Mouse (Mus musculus): ENCODE measurements around the gene Raph1.

Raph1 gene

GRCm38 (mm10) chr1:60566631-60567311, at the start of gene Raph1:
Gene Raph1, minus strand, starts transcription at chr1:60567104.
- DNase-seq (ENCODE audit: low spot score): peak; percentile 86

DNA sequence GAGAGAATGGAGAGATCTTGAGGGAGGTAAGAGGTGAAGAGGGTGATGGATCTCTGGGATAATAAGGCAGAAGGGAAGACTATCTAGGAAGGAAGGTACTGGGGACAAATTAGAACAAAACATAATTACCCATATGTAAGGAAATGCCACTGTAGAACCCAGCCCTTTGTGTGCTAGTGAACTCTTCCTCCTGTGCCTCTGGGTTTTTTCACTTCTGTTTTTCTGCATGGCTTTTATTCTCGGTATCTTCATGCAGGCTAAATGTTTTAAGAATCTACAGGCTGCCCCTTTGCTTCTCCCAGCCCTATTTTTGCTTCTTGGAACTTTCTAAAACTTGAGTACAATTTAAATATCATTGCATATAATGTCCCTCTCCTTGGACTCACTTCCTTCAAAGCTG, 48.8 kb upstream of the Raph1 start:
- DNase-seq (ENCODE audit: low spot score): no peak

GRCm38 (mm10) chr1:60614902-60615301, 48.0 kb upstream of the Raph1 start:
- DNase-seq (ENCODE audit: low spot score): no peak

DNA sequence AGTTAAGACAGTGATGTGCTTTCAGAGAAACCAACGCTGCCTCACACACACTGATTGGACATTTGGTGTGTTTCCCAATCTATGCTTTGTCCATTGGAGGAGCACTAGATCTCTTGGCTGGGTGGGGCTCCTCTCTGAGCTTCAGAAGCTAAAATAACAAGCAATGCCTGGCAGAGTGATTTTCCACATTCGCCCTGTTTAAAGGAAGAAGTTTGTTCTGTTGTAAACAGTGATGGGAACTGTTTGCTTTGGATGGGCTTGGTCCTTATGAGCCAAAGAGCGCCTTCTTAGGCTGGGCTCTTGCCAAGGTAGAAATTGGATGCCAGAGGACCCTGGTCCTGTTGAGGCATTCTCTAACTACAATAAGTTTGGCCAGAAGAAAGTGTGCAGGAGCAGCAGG, 45.1 kb upstream of the Raph1 start:
- DNase-seq (ENCODE audit: low spot score): no peak

- no peak for DNase-seq (ENCODE audit: low spot score)
These were observed 43.7 kb upstream of the Raph1 start for GRCm38 (mm10) chr1:60610631-60611030.

DNA sequence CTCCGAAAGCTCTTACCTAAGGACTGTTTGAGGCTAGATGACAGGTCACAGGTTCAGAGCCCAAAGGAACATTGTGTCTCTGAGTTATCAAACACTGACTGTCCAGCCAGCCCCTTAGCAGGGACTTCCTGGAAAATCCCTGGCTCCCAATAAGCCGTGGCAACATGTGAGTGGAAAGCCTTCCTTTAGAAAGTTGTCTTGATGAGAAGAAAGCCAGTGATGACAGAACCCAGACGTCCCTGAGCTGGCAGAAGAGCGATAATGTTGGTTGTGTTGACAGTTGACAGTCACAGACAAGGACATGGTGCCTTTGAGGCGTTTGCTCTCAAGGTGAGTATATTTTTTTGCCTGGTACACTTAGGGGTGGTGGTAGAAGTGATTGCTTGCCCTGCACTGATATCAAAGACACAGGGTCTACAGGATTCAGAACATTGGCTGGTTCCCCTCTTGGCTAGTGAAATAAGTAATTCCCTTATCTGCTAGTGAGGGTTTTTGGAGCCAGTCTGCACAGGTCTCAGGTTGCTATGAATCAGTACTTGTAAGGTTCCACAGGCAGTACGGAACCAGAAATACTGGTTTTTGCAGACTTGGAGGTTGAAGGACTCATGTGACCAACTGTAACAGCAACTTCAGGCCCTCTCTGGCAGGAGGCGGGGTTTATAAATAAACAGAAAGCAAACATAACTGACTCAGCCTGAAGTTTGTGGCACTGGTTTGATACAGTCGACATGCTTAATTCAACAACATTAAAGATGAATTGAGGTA, 42.3 kb upstream of the Raph1 start:
- DNase-seq (ENCODE audit: low spot score): no peak

GRCm38 (mm10) chr1:60604481-60605021, 37.6 kb upstream of the Raph1 start:
- DNase-seq (ENCODE audit: low spot score): no peak

- no peak for DNase-seq (ENCODE audit: low spot score)
These were observed 33.8 kb upstream of the Raph1 start for GRCm38 (mm10) chr1:60600682-60601081.

GRCm38 (mm10) chr1:60599926-60600325, 33.0 kb upstream of the Raph1 start:
- DNase-seq (ENCODE audit: low spot score): no peak

- DNase-seq (ENCODE audit: low spot score): no peak
These were observed 32.3 kb upstream of the Raph1 start for GRCm38 (mm10) chr1:60599013-60599701.

DNA sequence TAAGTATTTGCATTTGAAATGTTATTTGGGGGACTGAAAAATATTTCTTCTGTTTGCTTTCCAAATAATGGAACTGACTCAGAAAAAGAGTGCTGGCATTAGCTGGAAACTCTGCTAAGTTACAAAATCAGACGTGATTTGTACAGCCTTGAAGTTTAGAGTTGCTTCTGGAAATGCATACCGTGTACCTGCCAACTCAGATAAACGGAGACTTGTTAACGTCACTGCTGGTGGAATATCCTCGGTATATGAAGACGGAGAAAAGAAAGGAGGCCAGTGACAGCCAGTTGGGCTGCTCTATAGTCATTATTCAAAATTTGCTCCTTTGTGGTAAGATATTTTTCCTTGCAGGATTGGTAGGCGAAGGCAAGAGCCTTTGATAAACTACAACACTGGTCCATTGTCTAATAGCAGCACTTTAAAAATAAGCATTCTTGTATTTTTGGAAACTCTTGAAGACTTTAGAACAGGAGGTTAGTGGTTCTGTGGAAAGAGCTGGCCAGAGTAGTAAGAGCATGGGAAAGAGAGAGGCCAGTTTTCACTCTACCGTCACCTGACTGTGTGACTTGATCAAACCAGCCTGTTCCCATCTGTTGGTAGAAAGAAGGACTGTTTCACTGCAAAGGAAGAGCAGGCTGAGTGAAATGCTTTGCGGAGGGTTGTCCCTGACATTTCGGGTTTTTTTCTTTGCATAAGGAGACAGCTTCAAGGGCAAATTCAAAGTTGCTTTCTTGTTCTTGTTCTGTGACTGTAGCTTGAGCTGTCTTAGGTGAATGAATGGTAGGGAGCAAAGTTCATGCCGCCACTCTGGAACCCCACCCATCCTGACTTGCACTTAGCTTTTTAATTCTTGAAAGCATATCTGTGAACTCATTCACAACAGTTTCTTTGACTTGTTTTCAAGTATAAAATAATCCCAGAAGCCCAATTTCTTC, 29.7 kb upstream of the Raph1 start:
- DNase-seq (ENCODE audit: low spot score): no peak

DNA sequence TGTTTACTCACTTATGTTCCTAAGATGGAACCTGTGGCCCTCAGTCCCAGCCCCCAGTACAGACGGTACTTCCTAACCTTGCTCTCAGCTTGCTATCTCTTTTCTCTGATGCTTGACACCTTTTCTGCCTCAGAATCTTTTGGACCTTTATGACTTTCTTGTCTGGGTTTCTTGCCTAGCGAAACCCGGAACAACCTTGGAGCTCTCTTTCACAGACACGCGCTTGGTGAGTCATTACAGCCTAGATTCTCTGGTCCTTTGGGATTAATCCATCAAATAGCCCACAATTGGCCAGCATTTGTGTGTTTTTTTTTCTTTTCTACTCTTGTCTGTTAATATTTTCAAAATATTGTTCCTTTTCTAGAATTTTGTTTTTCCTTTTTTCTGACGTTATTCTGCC, 26.2 kb upstream of the Raph1 start:
- no peak for DNase-seq (ENCODE audit: low spot score)

GRCm38 (mm10) chr1:60588887-60589629, 22.2 kb upstream of the Raph1 start:
- DNase-seq (ENCODE audit: low spot score): no peak

- no peak for DNase-seq (ENCODE audit: low spot score)
These were observed 14.1 kb upstream of the Raph1 start for GRCm38 (mm10) chr1:60580990-60581389.

- no peak for DNase-seq (ENCODE audit: low spot score)
These were observed 13.0 kb upstream of the Raph1 start for GRCm38 (mm10) chr1:60579886-60580285.

GRCm38 (mm10) chr1:60572699-60573098, 5.8 kb upstream of the Raph1 start:
- DNase-seq (ENCODE audit: low spot score): no peak

DNA sequence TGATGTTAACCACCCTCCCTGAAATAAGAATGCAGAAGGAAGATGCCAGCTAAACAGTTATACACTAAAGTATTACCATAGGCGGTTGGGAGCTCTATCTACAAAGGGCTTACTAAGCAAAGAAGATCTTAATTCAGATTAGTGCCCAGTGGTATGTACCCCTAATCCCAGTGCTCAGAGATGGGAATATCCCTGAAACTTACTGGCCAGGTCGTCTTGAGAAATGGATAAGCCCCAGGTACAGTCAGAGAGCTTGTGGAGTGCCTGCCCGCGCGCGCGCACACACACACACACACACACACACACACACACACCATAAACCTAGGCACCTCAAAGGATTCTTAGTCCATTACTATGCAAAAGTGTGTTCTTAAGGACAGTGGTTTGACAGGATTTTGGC, 2.8 kb upstream of the Raph1 start:
- no peak for DNase-seq (ENCODE audit: low spot score)

DNA sequence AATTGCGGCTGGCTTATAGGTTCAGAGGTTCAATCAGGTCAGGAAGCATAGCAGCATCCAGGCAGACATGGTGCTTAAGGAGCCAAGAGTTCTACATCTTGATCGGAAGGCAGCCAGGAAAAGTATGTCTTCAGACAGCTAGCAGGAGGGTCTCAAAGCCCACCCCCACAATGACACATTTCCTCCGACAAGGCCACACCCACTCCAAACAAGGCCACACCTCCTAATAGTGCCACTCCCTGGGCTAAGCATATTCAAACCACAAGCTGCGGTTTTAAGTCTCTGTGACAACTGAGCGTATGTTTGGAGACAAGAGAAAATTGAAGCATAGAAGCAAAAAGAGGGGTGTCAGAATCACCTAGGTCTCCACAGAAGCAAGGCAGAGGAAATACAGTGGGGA, 2.3 kb upstream of the Raph1 start:
- DNase-seq (ENCODE audit: low spot score): no peak

DNA sequence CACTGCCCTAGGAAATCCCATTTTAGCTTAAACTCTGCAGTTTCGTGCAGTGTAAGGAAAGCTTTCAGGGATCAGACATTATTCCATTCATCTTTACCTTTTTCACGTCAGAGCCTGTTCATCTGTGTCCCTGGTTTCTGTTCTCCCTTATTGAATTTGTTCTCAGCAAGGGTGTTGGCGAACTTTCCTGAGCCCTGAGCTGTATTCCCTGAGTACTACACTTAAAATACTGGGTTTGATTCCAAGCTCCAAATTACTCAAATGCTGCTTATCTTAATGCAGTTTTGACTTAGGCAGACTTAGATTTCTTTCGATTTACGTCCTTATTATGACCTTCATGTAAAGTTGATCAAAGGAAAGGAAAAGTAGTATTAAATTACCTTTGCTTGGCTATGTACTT, 417 bp upstream of the Raph1 start:
- DNase-seq (ENCODE audit: low spot score): no peak

- DNase-seq (ENCODE audit: low spot score): no peak
These were observed 823 bp downstream of the Raph1 start for GRCm38 (mm10) chr1:60565931-60566630.

Measured in testis, postnatal 10 days (tissue).